Mouse (Mus musculus): ENCODE results near the gene Hpse2.

- TF ChIP-seq TAL1 (IDR thresholded peaks at IDR 0.05; ENCODE audit: low read length), result no peak
- no peak for TF ChIP-seq GATA1 (IDR thresholded peaks at IDR 0.05; ENCODE audit: low read length)
Measured at GRCm38 (mm10) chr19:42948114-42948636, 440.0 kb downstream of the Hpse2 start.
